Mouse (Mus musculus) monocyte, adult 5-6 weeks (primary cell): ENCODE results near the gene Zbed5. TPM values are rescaled to one million over a fixed set of nuclear protein-coding genes. Genes with fewer than 3 reads are reported as not detected.
A peak's percentile ranks its signal among the peaks of the same experiment; 100 is the strongest.
"Not testable (repeated sequence)": the region's sequence is repeated elsewhere in the genome, so short reads cannot be mapped to it uniquely, and the experiment has no call there.

Source experiments
- ATAC-seq: fragments of 153-309, 156-312 bp; replicated peaks from 2 replicates; pipeline ENCODE4 v1.8.0; 2017; ENCODE audit warnings: mild to moderate bottlenecking; ENCODE audit not compliant: low TSS enrichment, insufficient number of reproducible peaks, severe bottlenecking, poor library complexity, low FRiP score
- total RNA-seq: library from RNA; stranded (forward); fragments of 200-1000, 200-491, 200-594 nt; gene quantifications from 3 replicates; pipeline ENCODE4 v1.2.3, GENCODE M21; 2017

Zbed5 gene
- total RNA-seq, 1 experiment from 2014 or later, result not detected

DNA sequence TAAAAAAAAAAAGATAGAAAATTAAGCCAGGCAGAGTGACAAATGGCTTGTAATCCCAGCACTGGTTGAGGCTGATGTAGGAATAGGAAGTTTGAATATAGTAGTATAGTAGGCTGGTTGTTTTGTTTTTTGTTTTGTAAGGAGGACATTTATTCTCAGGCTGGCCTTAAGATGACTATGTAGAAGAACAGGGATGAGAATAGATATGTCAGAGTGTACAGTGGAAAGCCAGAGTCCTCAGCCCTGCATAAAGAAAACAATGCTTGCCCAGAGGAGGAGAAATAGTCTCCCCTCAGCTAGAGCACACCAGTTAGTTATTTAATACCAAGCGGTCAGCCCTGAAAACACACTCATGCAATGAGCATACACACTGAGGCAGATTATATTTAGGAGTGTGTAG is 2.9 kb downstream of the Zbed5 start, which contains the start of gene Phkg1:
Phkg1 (minus strand) TSS at position 101 of the 400 bp plus-strand sequence.
- ATAC-seq, result no peak

DNA sequence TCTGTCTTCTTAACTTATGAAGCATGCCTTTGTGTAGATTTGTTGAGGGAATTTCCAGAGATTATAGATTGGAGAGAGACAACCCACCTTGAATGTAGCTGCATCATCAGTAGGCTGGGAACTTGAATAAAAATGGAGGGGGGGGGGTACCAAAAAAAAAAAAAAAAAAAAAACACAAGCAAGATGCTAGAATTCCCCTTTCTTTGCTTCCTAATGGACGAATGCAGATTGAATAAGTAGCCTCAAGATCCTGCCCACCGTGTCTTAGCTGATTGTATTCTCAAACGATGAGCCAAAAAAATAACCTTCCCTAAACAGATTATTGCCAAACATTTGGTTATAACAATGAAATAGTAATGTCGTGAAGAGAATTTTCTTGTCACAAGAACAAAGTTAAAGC is 12.3 kb downstream of the Zbed5 start:
- ATAC-seq, result no peak

DNA sequence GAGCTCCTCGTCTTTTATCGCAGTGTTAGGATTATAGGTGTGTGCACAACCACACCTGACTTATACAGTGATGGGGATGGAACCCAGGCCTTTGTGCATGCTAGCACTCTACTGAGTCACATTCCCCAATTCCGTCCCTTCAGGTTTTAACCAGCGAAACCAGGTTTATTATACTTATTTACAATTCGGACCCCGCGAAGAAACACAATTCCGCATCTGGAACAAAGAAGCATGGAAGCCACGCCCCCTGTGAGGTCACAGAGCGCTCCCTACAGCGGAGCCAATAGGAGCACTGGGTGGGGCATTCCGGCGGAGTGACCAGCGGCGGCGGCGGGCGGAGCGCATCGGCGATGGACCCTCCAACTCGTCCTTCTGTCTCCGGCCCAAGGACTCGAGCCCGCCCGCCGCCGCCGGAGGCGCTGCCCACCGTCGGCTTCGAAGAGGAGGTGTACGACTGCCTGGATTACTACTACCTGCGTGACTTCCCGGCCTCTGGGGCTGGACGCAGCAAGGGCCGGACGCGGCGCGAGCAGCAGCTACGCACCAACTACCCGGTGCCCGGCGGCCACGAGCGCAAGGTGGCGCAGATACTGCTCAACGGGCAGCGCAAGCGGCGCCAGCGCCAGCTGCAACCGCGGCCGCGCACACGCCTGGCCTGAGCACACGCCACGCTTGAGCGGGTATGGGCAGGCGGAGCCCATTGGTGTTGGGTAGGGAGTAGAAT is 12.9 kb downstream of the Zbed5 start, which contains the start of gene Nupr1l:
Nupr1l (plus strand) TSS at position 299 of the 724 bp plus-strand sequence.
- peak; percentile 86 for ATAC-seq

DNA sequence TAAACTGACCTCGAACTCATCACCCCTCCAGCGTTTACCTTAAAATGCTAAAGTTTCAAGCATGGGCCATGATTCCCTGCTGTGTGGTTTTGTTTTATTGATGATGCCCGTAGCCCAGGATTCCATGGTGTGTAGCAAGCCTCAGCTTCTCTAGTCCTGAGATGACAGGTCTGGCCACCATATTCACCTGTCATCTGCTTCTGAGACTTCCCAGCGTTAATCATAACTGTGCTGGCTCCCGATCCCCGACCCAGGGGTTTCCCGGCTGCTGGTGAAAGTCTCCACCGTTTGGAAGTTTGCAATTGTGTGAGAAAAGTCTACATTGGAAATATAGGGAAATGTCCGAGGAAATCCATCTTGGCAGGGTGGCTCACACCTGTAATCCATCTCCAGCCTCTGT is 13.6 kb downstream of the Zbed5 start:
- no peak for ATAC-seq

DNA sequence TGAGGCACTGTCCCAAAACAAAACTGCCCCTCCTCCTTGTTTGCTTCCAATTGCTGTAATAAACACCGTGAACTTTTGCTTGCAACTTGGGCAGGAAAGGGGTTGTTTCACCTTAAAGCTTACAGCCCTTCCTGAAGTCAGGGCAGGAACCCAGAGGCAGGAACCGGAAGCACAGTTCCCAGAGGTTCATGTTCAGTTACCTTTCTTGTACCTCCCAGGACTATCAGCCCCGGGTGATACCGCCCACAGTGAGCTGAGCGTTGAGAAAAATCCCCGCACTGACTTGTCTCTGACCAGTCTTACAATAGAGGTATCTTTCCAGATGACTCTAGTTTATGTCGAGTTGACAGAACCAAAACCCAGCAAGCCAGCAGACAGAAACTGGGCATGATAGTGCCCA is 14.1 kb downstream of the Zbed5 start:
- ATAC-seq, result no peak

DNA sequence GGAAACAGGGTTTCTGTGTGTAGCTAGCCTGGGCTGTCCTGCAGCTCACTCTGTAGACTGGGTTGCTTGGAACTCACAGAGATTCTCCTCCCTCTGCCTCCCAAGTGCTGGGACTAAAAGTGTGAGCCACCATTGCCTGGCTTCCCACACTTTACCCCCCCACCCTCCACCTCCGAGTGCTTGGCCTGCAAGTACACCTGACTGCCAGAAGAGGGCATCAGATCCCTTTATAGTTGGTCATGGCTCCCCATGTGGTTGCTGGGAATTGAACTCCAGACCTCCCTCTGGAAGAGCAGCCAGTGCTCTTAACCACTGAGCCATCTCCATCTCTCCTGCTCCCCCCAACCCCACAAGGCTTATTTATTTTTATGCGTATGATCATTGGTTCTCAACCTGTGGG is 18.5 kb downstream of the Zbed5 start:
- ATAC-seq, result peak; percentile 78

DNA sequence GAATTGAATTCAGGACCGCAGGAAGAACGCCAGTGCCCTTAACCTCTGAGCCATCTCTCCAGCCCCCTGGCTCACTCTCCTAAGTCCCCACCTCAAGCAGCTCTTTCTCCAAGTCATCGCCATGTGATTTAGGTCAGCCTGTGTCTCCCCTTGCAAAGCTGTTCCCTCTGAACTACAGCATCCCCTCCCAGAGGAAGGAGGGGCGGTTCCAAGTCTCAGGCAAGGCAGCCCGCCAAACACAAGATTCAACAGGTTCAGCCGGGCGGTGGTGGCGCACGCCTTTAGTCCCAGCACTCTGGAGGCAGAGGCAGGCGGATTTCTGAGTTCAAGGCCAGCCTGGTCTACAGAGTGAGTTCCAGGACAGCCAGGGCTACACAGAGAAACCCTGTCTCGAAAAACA is 20.0 kb downstream of the Zbed5 start:
- not testable (repeated sequence) for ATAC-seq

DNA sequence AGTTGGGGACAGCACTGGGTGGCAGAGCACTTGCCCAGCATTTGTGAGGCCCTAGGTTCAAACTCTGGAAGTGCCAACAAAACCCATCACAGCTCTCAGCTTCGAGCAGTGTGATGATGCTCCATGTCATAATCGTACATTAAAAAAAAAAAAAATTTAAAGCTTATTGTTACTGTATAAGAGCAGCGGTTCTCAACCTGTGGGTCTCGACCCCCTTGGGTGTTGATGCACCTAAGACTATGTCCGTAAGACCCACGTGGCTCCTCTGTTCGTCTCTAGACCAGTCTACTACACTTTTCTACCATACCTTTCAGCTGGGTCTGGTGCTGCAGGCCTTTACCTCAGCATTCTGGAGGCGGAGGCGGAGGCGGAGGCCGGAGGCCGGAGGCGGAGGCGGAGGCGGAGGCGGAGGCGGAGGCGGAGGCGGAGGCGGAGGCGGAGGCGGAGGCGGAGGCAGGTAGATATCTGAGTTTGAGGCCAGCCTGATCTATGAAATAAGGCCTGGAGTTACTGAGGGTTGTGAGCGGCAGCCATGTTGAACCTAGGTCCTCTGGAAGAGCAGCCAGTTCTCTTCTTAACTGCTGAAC is 22.6 kb downstream of the Zbed5 start:
- ATAC-seq, result no peak

DNA sequence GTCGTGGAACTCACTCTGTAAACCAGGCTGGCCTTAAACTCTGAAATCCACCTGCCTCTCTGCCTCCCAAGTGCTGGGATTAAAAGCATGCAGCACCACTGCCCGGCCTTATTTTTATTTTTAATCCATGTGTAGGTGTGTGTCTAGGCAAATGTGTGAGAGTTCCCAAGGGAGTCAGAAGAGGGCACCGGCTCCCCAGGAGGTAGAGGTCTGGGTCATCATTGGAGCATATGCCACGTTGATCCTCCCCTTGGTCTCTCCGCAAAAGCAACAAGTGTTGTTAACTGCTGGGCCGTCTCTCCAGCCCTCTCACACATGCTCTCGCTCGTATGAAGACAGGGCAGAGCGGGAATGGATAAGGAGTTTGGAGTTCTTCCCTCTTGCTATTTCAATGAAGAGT is 23.2 kb downstream of the Zbed5 start:
- no peak for ATAC-seq

DNA sequence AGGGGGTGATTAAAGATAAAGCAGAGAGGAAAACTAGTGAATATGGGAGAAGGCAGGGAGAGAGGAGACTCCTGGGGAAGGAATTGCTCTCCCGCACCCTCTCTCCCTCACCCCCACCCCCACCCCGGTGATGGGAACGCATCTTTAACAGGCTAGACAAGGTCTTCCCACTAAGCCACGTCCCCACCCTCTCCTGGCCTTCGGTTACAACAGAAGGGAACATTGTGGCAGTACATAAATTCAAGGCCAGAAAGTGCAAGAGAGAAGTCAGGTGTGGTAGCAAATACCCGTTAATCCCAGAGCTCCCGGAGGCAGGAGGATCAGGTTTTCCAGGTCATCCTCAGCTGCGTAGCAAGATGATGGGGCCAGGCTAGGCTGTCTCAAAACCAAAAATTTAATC is 23.8 kb downstream of the Zbed5 start:
- ATAC-seq, result no peak

DNA sequence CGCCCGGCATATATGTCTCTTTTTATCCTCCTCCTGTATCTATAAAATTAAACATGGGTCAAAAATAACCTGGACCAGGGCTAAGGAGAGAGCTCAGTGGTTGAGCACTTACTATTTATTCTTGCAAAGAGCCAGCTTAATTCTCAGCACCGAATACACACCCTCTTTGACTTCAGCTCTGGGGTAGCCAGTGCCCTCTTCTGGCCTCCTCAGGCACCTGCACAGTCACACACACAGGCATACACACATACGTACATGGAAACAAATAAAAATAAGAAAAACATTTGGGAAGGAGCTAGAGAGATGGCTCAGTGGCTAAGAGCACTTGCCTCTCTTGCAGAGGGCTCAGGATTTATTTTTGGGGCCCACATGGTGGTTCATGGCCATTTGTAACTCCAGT is 26.4 kb downstream of the Zbed5 start:
- ATAC-seq, result no peak

DNA sequence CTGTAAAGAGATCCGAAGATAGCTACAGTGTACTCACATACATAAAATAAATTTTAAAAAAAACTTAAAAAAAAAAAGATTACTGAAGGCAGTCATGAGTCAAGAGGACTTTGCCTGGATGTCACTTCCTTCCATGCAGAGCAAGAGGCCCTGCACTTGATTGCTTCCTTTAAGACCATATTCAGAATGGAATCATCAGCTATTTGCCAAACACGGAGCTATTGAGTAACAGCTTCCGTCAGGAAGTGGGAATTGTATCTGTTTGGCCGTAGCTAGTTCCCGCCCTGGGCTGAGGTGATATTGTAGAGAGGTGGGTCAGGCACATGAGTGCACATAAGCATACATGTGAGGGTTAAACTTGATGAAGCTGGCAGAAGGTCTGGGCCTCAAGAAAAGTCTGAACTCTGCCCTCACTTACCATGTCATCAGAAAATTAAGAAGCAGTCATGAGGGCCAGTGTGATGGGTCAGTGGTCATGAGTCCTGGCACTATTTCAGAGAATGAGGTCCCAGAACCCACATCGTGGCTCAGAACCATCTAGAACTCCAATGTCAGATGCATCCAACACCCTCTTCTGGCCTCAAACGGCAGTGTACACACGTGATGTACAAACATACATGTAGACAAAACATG is 29.4 kb downstream of the Zbed5 start:
- ATAC-seq, result no peak

DNA sequence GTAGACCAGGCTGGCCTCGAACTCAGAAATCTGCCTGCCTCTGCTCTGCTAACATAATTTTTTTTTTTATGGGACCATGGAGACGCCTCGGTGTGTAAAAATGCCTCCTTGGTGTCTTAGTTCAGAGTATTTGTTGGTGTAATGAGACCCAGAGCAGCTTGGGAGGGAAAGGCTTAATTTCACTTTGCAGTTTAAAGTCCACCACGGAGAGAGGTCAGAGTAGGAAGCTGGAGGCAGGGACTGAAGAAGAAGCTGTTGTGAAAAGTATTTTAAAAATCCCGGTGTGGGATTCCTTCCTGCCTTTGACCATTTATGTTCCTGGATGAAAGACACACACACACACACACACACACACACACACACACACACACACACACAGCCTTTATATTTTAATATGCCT is 30.4 kb downstream of the Zbed5 start:
- no peak for ATAC-seq

DNA sequence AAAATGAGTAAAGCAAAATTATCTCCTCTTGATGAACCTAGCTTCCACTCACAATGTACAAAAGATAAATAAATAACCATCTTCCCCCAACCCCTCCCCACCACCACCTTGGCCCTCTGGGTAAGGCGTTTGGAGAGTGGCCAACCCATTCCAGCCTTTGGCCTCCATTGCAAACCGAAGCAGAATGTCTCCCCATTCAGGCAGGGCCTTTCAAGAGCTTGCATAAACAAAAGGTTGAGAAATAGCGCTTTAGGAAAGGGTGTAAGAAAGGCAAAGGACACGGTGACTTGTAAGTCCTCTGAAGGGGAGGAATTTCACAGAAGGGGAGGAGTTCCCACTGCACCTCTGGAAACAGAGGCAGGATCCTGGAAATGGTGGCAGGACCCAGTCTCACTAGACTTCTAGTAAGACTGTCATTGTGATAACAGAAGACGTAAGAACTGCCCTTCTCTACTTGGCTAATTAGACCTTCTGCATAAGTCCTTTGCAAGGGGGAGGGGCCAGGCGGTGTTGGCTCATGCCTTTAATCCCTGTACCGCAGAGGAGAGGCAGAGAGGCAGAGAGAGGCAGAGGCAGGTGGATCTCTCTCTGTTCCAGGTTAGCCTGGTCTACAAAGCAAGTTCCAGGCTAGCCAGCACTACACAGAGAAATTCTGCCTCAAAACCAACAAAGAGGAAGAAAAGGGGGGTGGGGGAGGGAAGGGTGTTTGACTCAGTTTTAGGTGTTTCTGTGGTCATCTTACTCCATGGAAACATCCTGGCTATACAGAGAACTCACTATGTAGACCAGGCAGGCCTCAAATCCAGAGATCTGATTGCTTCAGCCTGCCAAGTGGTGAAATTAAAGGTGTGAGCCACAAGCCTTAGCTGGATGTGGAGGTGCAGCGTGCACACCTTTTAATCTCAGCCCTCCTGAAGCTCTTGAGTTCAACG is 34.7 kb downstream of the Zbed5 start:
- ATAC-seq, result no peak

DNA sequence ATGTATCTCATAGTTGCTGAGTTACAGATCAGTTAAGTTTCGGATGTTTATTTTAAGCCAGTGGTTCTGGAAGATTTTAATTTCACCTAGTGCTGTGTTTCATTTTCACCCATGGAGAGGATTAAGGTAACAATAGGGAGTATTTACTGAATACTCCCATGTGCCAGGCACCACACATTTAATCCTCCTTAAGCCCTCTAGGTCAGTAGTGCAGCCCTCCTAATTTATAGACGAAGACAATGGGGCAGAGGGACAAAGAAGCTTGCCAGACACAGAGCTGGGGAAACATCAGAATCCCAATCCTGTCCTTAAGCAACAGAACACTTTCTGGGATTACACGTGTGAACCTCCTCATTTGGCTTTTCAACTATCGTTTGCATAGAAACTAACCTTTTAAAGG is 41.4 kb downstream of the Zbed5 start:
- no peak for ATAC-seq

DNA sequence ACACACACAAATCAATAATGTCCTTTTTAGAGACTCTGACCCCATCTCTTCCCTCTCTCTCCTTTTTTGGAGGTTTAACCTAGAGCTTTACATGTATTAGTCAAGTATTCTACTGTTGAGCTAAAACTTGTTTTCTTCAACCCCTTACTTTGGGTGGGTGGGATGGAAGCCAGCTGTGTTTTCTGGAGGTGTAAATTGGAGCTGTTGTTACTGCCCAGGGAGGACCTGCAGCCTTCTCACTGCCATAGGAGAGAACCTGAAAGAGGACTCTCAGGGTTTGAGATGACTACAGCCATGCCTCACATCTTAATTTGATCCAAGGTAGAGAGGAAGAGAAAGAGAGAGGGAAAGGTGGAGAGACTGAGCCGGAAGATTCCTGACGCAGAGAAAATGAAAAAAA is 44.8 kb downstream of the Zbed5 start:
- ATAC-seq, result no peak

DNA sequence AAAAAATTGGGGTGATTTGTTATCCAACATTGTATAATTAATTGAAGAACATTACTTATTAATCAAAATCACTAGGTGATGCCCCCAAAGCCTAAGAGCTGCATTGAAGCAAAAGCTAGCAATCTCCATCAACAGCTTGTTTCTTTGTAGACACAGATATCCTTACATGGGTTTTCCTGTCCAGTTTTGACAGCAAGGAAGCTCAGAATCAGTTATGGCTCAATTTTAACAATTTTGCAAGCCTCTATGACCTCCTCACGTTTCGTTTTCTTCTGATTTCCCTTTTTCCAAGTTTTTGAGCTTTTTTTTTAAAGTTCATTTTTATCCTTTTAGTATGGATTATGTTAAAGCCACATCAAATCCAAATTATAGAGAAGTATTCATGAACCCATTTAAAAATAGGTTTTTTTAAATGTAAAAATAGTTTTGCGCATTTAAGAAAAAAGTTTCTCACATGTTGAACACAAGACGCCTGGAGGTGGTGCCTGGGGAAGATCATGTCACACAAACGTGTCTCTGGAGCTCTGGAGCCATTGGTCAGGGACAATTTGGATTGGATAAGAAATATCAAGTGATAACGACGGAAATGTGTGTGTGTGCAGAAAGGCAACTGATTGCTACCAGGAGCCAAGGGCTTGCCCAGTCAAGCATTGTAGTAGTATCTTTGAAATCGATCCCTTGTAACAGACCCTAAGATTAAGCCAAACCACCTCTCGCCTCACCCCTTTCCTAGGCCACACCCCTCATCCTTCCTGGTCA is 45.4 kb downstream of the Zbed5 start:
- ATAC-seq, result peak; percentile 23; the same call in 1 of the 2 replicates

DNA sequence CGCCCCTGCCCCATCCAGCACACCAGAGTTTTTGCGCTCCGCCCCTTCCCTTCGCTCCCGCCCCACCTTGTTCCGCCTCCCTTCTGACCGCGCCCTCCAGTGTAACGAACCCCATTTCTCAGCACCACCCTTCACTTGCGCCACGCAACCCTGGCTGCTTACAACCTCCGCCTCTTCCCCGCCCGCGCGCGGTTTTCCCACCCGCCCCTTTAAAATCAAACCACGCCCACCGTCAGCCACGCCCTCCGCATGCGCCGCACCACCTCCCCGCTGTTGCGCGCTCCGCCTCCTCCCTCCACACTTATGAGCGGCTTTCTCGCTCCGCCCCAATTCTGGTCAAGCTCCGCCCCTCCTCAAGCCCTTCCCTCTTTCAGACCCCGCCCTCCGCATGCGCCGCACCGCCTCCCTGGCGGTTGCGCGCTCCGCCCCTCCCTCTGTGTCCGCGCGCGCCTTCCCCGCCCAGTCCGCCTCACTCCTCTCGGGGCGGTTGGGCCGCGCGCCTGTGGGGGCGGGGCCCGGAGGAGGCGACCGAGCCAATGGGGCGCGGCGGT is 46.0 kb downstream of the Zbed5 start, which contains the start of gene Vkorc1l1:
Vkorc1l1 (plus strand) TSS at position 476 of the 551 bp plus-strand sequence.
- peak; percentile 95 for ATAC-seq
